Mouse (Mus musculus) retina, postnatal 7 days (tissue): Measurements from ENCODE around the gene Pcp4l1.

ENCODE experiments used
- DNase-seq: peaks from one replicate; pipeline ENCODE4 v3.0.0-alpha.2; 2012; ENCODE audit warnings: low read depth, low spot score

The Pcp4l1 gene

GRCm38 (mm10) chr1:171221281-171222193 lies 25.5 kb upstream of the Pcp4l1 start:
- DNase-seq, result no peak

GRCm38 (mm10) chr1:171220871-171221270 lies 24.8 kb upstream of the Pcp4l1 start:
- DNase-seq, result peak; percentile 79

- DNase-seq, result no peak
Observed at GRCm38 (mm10) chr1:171216241-171216955, 20.3 kb upstream of the Pcp4l1 start.

- DNase-seq, result no peak
Observed at GRCm38 (mm10) chr1:171213801-171214496, 17.9 kb upstream of the Pcp4l1 start, which contains the start of gene Nr1i3. TSS of gene Nr1i3 (plus strand) at chr1:171213970.

GRCm38 (mm10) chr1:171212854-171213253 lies 16.8 kb upstream of the Pcp4l1 start:
- DNase-seq, result no peak

- no peak for DNase-seq
Observed at GRCm38 (mm10) chr1:171209409-171209808, 13.3 kb upstream of the Pcp4l1 start.

GRCm38 (mm10) chr1:171205704-171206493 lies 9.8 kb upstream of the Pcp4l1 start:
- DNase-seq, result no peak

GRCm38 (mm10) chr1:171204249-171204644 lies 8.2 kb upstream of the Pcp4l1 start:
- no peak for DNase-seq

- no peak for DNase-seq
Observed at GRCm38 (mm10) chr1:171203471-171204248, 7.6 kb upstream of the Pcp4l1 start.

- DNase-seq, result no peak
Observed at GRCm38 (mm10) chr1:171200769-171201168, 4.7 kb upstream of the Pcp4l1 start.

- DNase-seq, result no peak
Observed at GRCm38 (mm10) chr1:171199532-171199931, 3.5 kb upstream of the Pcp4l1 start.

GRCm38 (mm10) chr1:171195046-171195822 lies 834 bp downstream of the Pcp4l1 start:
- no peak for DNase-seq

- no peak for DNase-seq
Observed at GRCm38 (mm10) chr1:171193911-171194830, 1.9 kb downstream of the Pcp4l1 start.

GRCm38 (mm10) chr1:171193093-171193840 lies 2.8 kb downstream of the Pcp4l1 start:
- DNase-seq, result no peak

- no peak for DNase-seq
Observed at GRCm38 (mm10) chr1:171192283-171192682, 3.8 kb downstream of the Pcp4l1 start.

- no peak for DNase-seq
Observed at GRCm38 (mm10) chr1:171190832-171191231, 5.2 kb downstream of the Pcp4l1 start.

GRCm38 (mm10) chr1:171189476-171190114 lies 6.5 kb downstream of the Pcp4l1 start:
- no peak for DNase-seq
